Mouse (Mus musculus): ENCODE measurements at regions not wholly inside any gene's neighbourhood (a gene's known extent, or its start where the extent isn't known, plus 50 kb on each side); places are given as distances from the start of the nearest gene placed in this dataset.

DNA sequence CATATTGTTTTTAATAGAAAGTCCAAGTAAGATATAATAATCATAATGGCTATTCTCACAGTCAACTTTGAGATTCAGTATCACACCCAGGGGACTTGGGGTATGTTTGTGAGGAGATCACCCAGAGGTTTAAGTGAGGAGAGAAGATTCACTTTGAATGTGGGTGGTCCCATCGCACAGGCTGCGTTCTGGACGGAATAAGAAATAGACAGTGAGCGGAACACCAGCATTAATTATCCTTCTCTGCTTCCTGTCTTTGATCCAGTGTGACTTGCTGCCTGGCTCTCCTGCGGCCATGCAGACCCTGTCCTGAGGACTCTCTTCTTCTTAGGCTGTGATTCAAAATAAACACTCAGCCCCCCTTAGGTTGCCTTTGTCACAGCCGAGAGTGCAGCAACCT lies 60.6 kb upstream of the Kras start:
- no peak for DNase-seq (ENCODE audit: low spot score in 2 of 2)

DNA sequence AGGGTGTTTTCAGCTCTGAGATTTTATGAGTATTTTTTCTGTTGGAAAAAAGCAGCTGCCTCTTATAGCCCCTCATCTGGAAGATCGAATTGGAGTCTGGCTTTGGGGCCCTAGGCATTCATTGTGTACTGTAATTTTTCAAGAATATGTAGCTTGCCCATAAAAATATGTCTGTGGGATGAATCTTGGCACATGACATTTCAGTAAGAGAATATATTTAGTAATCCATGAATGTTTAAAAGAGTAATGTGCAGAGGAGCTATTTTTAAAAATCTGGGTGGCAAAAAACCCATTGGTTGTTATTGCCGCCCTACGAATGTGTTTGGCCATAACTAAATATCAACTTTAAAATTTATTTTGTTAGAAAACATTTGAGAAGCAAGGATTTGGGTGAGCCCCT lies 59.0 kb upstream of the Kras start:
- no peak for DNase-seq (ENCODE audit: low spot score in 2 of 2)

DNA sequence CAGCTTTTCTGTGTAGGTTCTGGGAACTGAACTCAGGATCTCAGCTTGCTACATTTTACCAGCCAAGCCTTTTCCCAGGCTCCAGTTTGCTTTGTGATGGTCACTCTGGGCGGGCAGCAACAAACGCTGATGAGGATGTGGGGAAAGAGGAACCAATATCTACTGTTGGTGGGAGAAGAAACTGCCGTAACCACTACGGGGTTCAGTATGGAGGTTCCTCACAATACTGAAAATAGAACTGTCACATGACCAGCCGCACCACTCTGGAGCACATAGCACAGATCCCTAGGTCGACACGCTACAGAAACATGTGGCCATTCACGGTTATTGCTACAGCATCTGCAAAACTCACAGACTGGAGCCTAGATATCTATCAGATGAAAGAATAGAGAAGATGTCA lies 57.2 kb upstream of the Kras start:
- DNase-seq (ENCODE audit: low spot score in 2 of 2), result no peak

DNA sequence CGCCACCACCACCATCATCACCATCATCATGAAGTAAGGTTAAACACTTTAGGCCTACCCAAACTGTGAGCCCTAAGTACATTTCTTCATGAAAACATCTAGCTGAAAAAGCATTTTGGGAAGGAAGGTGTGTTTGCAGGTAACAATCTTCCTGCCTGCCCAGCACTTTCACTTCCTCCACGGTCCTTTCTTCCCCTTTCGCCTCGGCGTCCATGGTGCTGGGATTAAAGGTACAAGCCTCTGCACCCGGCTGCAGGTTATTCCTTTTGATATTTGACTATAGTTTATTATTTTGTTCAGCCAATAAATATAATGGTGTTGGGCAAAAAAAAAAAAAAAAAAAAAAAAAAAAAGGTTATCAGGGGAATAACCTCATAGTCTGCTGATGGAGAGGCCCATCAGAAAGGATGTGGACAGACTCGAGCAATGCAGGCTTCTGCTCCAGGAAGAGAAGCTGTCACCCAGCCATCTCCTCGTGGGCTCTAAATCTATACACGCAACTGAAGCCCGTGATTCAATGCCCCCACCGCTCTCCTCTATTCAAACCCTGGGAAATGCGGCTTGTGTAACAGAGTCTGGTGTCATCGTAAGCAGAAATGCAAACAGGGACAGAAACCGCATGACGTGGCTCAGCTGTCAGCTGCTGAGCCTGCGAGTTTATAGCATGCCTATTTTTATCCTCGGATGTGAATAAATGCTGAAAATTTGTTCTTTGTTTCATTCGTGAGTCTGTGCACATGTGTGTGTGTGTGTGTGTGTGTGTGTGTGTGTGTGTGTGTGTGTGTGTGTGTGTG lies 56.5 kb upstream of the Kras start:
- peak; percentile 55 to 70 for DNase-seq (ENCODE audit: low spot score in 2 of 2)

DNA sequence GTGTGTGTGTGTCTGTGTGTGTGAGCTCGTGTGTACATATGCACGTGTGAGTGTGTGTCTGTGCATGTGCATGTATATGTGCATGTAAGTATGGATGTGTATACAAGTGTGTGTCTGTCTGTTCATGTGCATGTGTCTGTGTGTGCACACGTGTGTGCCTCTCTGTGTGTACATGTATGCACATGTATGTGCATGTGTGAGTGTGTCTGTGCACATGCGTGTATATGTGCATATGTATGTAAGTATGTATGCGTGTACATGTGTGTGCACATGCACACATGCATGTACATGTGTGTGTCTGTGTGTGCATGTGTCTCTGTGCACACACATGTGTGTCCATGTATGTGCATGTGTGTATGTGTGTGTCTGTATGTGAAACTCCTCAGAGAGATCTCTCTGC lies 55.6 kb upstream of the Kras start:
- no peak for DNase-seq (ENCODE audit: low spot score in 2 of 2)

DNA sequence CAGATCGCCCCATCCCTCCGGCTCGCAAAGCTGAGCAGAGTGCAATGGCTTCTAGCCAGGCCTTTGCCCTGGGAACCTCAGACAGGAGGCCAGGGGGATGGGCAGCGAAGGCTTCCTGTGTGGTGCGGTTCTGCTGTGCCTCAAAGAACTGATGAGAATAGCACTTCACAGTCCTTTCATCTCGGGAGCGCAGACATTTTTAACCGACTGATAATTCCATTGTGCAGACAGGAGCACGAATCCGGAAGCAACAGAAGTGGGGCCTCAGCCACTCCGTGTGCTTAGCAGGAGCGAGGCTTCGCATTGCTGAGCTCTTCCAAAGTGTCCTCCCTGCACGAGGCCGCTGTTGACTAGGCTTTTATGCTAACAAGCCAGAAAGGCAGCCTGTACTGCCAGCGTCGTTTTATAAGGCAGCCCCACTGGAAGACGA lies 53.6 kb upstream of the Kras start:
- DNase-seq (ENCODE audit: low spot score in 2 of 2), result peak in 1 of 2 experiments; percentile 22

DNA sequence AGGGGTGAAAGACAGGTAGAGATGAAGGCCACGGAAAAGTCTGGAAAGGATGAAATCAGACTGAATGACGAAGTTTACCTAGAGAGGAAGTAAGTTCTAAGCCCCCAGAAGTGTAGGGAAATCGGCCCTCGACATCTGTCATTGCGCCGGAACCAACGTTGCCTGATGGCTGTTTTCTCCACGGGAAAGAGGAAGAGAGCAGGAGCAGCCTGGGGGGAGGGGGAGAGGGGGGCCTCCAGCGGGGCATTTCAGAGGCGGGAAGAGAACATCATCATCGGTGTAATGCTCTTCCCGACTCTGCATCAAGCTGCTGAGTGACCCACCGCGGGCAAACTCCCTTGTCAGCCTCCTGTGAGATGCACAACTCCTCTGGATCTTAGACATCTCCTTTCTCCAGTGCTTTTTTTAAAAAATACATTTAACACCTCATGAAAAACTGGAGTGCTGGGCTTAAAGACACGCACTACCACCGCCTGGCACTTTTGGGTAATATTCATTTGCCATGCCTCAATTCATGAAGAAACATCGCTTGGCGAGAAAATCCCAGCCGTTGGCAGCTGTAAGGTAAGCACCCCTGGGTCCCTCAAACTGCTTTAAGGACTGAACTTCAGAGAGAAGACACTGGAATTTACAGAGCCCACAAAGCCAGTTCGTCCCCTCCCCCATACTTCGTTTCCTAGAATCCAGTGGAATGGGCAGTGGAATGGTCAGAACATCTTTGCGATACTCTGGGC lies 53.0 kb upstream of the Kras start:
- no peak for DNase-seq (ENCODE audit: low spot score in 2 of 2)

DNA sequence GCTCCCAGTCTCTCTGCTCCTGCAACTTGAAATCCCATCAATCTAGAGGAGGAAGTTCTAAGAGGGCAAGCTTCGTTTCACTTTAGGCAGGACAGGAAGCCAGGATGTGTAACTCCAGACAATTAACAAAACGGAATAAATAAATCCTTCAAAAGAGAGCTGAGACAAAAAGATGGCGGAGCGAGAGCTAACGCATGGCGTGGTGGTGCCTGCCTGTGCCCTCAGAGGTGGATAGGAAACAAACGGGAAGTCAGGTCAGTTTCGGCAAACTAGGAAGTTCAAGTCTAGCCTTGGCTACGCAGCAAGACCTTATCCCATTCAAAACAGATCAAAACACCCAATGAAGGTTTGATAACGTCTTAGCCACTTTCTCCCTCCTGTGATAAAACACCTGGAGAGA lies 52.1 kb upstream of the Kras start:
- DNase-seq (ENCODE audit: low spot score in 2 of 2), result no peak

DNA sequence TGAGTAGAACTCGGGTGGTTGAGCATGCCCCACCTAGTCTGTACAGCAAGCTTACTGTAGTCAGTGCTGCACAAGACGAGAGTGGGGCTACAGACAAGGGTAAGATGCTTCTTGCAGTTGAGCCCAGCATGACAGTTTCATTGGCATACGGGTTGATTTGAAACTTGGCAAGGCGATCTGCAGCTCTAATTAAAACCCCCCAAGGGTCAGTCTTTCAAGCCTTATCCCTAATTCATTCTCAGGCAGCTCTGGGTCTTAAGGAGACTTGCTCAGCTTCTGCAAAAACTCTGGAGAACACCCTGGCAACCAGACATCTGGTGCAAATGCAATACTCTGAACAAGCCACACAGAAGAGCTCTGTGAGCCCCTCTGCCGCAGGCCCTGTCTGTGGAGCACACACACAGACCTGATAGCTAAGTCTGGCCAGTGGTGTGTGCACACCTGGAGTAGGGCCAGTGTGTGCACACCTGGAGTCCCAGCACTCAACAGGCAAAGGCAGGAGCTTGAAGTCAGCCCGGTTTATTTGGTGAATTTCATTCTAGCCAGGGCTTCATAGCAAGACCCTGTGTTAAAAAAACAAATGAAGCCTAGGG lies 50.3 kb upstream of the Kras start:
- no peak for DNase-seq (ENCODE audit: low spot score in 2 of 2)

Measured in left cerebral cortex, adult 18-20 months (tissue).